Mouse (Mus musculus): ENCODE data around the gene Olfr1359. TPM values are rescaled to one million over a fixed set of nuclear protein-coding genes. Genes with fewer than 3 reads are reported as not detected.
"Not testable (repeated sequence)": the region's sequence is repeated elsewhere in the genome, so short reads cannot be mapped to it uniquely, and the experiment has no call there.

Olfr1359 gene
- total RNA-seq, 1 experiment from 2014 or later = not detected

DNA sequence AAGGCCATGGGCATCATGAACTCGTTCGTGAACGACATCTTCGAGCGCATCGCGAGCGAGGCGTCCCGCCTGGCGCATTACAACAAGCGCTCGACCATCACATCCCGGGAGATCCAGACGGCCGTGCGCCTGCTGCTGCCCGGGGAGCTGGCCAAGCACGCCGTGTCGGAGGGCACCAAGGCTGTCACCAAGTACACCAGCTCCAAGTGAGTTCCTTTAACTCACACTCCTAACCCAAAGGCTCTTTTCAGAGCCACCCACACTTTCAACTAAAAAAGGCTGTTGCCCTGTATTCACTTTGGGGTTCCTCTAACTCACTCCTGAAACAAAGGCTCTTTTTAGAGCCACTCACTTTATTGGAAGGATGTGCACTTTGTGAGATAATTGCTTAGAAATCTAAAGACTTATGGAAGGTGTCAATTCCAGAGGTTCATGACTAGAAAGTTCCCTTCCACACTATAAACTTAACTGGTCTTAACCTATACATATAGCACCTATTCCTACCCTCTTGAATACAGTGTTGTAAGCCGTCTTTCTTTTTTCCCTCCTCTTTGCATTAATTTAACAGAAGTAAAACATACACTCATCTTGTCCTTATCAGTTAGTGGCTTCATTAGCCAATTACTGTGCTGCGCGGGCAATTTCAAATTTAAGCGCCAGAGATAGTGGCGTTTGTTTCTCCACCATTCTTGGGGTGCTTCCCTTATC is 56.5 kb downstream of the Olfr1359 start:
- ATAC-seq (replicated peaks; ENCODE audit: insufficient number of reproducible peaks, low FRiP score, low TSS enrichment, poor library complexity, severe bottlenecking) = not testable (repeated sequence)

DNA sequence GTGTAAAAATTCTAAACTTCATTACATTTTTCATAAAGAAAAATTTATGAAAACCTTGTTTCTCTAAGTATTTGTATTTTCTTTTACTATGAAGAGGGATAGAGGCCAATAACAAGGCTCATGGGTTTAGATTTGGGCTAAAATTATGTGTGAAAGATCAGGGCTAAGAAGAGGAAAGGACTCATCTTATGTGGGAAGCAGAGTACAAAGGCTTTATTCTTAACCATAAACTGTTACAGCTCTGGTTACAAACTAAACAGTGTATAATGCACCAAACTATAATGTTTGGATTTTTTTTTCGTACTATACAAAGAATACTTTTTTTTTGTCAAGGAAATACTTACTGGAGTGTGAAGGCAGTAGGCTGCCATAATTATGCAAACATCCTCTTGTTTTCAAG is 57.8 kb downstream of the Olfr1359 start:
- no peak for ATAC-seq (replicated peaks; ENCODE audit: insufficient number of reproducible peaks, low FRiP score, low TSS enrichment, poor library complexity, severe bottlenecking)

Other genes starting within 250 kb of the Olfr1359 start
- 33.0 to 51.1 TPM (median 36.4 TPM) in 3 replicates for gene Zscan26, start 244.4 kb upstream of the Olfr1359 start, total RNA-seq (2017)
- gene Nkapl, start 229.6 kb upstream of the Olfr1359 start, total RNA-seq (2017) = 0.76 to 0.97 TPM in 2 of 3 replicates, not detected in the other
- 1.6 TPM in 1 of 3 replicates, not detected in the others for gene Zkscan4, start 219.2 kb upstream of the Olfr1359 start, total RNA-seq (2017)
- not detected in 3 replicates for gene Gm10065, start 218.7 kb upstream of the Olfr1359 start, total RNA-seq (2017)
- 0.29 to 0.67 TPM (median 0.64 TPM) in 3 replicates for gene AK157302, start 202.9 kb upstream of the Olfr1359 start, total RNA-seq (2017)
- 2.5 to 3.8 TPM (median 2.7 TPM) in 3 replicates for gene Gm11273, start 196.7 kb upstream of the Olfr1359 start, total RNA-seq (2017)
- 2.4 to 8.3 TPM (median 3.2 TPM) in 3 replicates for gene Zkscan8, start 167.0 kb upstream of the Olfr1359 start, total RNA-seq (2017)
- gene Olfr1366, start 155.3 kb upstream of the Olfr1359 start, total RNA-seq (2017) = not detected in 3 replicates
- not detected in 3 replicates for gene Olfr1535, start 138.2 kb upstream of the Olfr1359 start, total RNA-seq (2017)
- not detected in 3 replicates for gene Olfr1364, start 116.4 kb upstream of the Olfr1359 start, total RNA-seq (2017)
- not detected in 3 replicates for gene Olfr1362, start 84.1 kb upstream of the Olfr1359 start, total RNA-seq (2017)
- not detected in 3 replicates for gene Olfr11, start 55.6 kb upstream of the Olfr1359 start, total RNA-seq (2017)
- not detected in 3 replicates for gene Olfr1361, start 34.7 kb upstream of the Olfr1359 start, total RNA-seq (2017)
- not detected in 3 replicates for gene Olfr1360, start 20.7 kb upstream of the Olfr1359 start, total RNA-seq (2017)
- 7.1 to 7.9 TPM in 2 of 3 replicates, not detected in the other for gene Hist1h2bl, start 18.0 kb downstream of the Olfr1359 start, total RNA-seq (2017)
- 159 to 372 TPM (median 273 TPM) in 3 replicates for gene Hist1h2ai, start 18.3 kb downstream of the Olfr1359 start, total RNA-seq (2017)
- 7.2 to 20.1 TPM (median 13.0 TPM) in 3 replicates for gene Hist1h3h, start 19.5 kb downstream of the Olfr1359 start, total RNA-seq (2017)
- gene Hist1h2bm, start 23.9 kb downstream of the Olfr1359 start, total RNA-seq (2017) = 4.9 to 12.8 TPM (median 8.3 TPM) in 3 replicates
- 8.3 to 34.5 TPM (median 21.9 TPM) in 3 replicates for gene Hist1h4j, start 37.0 kb downstream of the Olfr1359 start, total RNA-seq (2017)
- 57.7 to 141 TPM (median 135 TPM) in 3 replicates for gene Hist1h4k, start 52.4 kb downstream of the Olfr1359 start, total RNA-seq (2017)
- 46.9 to 83.1 TPM (median 55.4 TPM) in 3 replicates for gene Hist1h2ak, start 55.7 kb downstream of the Olfr1359 start, total RNA-seq (2017)
- 54.5 to 81.8 TPM (median 76.8 TPM) in 3 replicates for gene Hist1h2bn, start 56.0 kb downstream of the Olfr1359 start, total RNA-seq (2017)
- gene Hist1h1b, start 82.5 kb downstream of the Olfr1359 start, total RNA-seq (2017) = 74.2 to 131 TPM (median 93.8 TPM) in 3 replicates
- 8.6 to 11.4 TPM in 2 of 3 replicates, not detected in the other for gene Hist1h3i, start 85.3 kb downstream of the Olfr1359 start, total RNA-seq (2017)
- 15.0 to 50.0 TPM (median 36.2 TPM) in 3 replicates for gene Hist1h2an, start 89.1 kb downstream of the Olfr1359 start, total RNA-seq (2017)
- 5.2 to 12.6 TPM (median 8.0 TPM) in 3 replicates for gene Hist1h2bp, start 89.3 kb downstream of the Olfr1359 start, total RNA-seq (2017)
- gene Hist1h2bq, start 112.1 kb downstream of the Olfr1359 start, total RNA-seq (2017) = 1.1 to 64.9 TPM (median 28.6 TPM) in 3 replicates
- gene Hist1h2ao, start 112.4 kb downstream of the Olfr1359 start, total RNA-seq (2017) = 114 TPM in 1 of 3 replicates, not detected in the others
- gene Hist1h4m, start 113.6 kb downstream of the Olfr1359 start, total RNA-seq (2017) = 43.0 to 386 TPM (median 131 TPM) in 3 replicates
- 19.1 to 188 TPM (median 85.7 TPM) in 3 replicates for gene Hist1h4n, start 134.1 kb downstream of the Olfr1359 start, total RNA-seq (2017)
- gene Hist1h2ap, start 135.4 kb downstream of the Olfr1359 start, total RNA-seq (2017) = 9.0 to 155 TPM (median 73.9 TPM) in 3 replicates
- 18.5 to 55.6 TPM (median 45.1 TPM) in 3 replicates for gene Hist1h2br, start 135.6 kb downstream of the Olfr1359 start, total RNA-seq (2017)
- gene Zfp184, start 247.0 kb downstream of the Olfr1359 start, total RNA-seq (2017) = 2.1 to 2.6 TPM in 2 of 3 replicates, not detected in the other

All from monocyte, adult 5-6 weeks (primary cell).